Comparison of ENCODE assay signal across 10 mouse cellular contexts in the genomic region with DNA sequence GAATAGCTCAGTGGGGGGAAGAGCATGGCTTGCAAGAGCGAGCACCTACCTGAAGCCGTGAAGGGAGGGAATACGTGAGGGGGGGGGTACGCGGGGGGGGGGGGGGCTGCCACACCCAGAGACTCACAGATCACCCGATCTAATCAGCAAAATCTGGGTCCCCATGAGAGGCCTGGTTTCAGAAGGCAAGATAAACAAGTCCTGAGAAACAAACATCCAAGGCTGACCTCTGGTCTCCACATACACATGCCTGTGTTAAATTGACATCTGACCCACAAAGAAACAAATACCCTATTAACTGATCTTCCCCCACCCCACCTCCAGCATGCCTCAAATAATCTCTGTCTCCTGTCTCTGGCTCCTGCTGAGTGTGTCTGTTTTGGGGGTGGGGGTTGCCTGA. TPM values are rescaled to one million over a fixed set of nuclear protein-coding genes. Genes with fewer than 3 reads are reported as not detected.
DNase-seq lines count a peak whose midpoint lies in the region; ATAC-seq lines count a peak whose summit lies in the region.
"Had no signal": no experiment of that assay in that cellular context is flagged by ENCODE, and none has a peak within 500 bp of the region (broad histone marks: within the 10 kb centered on the region; RNA-seq: fewer than 3 reads in every experiment).

No protein-coding gene starts in this region.

- H3K36me3 ChIP-seq in heart, embryonic 16.5 days (ENCODE audit: control insufficient read depth, insufficient read depth) = peaks cover 4% of the 10 kb centered on the region; the same call in 1 of the 2 replicates
- peaks cover 5% of the 10 kb centered on the region; the same call in 1 of the 2 replicates for H3K36me3 ChIP-seq in embryonic facial prominence, embryonic 12.5 days
- no peaks in the 10 kb centered on the region for H3K36me3 ChIP-seq in intestine, embryonic 15.5 days
- no peaks in the 10 kb centered on the region for H3K36me3 ChIP-seq in midbrain, embryonic 16.5 days (ENCODE audit: control insufficient read depth, insufficient read depth, low read length)

- peak overlapping the region; percentile 22; the same call in 1 of the 2 replicates for H3K4me3 ChIP-seq in heart, embryonic 16.5 days (ENCODE audit: low read length)
- peak overlapping the region; percentile 23 for H3K4me3 ChIP-seq in embryonic facial prominence, embryonic 12.5 days
- 0 out of 2 replicates have a peak overlapping the region, but pooled peaks have one; percentile 11 for H3K4me3 ChIP-seq in intestine, embryonic 15.5 days (replicated peaks)
- H3K4me3 ChIP-seq in midbrain, embryonic 16.5 days (ENCODE audit: low read depth, low read length) = no peak overlapping the region

- no peak overlapping the region for H3K9ac ChIP-seq in heart, embryonic 16.5 days (ENCODE audit: low read length)
- H3K9ac ChIP-seq in embryonic facial prominence, embryonic 12.5 days = no peak overlapping the region
- H3K9ac ChIP-seq in intestine, embryonic 15.5 days = peak overlapping the region; percentile 10; the same call in 1 of the 2 replicates
- H3K9ac ChIP-seq in midbrain, embryonic 16.5 days (ENCODE audit: low read depth, low read length) = no peak overlapping the region

- H3K4me1 ChIP-seq in heart, embryonic 16.5 days (ENCODE audit: control insufficient read depth, insufficient read depth, low read length) = peaks cover 21% of the 10 kb centered on the region
- peaks cover 19% of the 10 kb centered on the region for H3K4me1 ChIP-seq in embryonic facial prominence, embryonic 12.5 days
- H3K4me1 ChIP-seq in intestine, embryonic 15.5 days (replicated peaks) = peaks cover 22% of the 10 kb centered on the region
- peaks cover 20% of the 10 kb centered on the region for H3K4me1 ChIP-seq in midbrain, embryonic 16.5 days (ENCODE audit: control insufficient read depth, insufficient read depth, low read length)

- peak overlapping the region; percentile 55 for H3K4me2 ChIP-seq in heart, embryonic 16.5 days (ENCODE audit: low read depth, low read length)
- peak overlapping the region; percentile 94 for H3K4me2 ChIP-seq in embryonic facial prominence, embryonic 12.5 days (replicated peaks)
- H3K4me2 ChIP-seq in intestine, embryonic 15.5 days (replicated peaks) = peak overlapping the region; percentile 50
- peak overlapping the region; percentile 91 for H3K4me2 ChIP-seq in midbrain, embryonic 16.5 days (ENCODE audit: low read length)

- H3K27ac ChIP-seq in heart, embryonic 16.5 days (ENCODE audit: low read length) = no peak overlapping the region
- no peak overlapping the region for H3K27ac ChIP-seq in embryonic facial prominence, embryonic 12.5 days
- no peak overlapping the region for H3K27ac ChIP-seq in intestine, embryonic 15.5 days
- no peak overlapping the region for H3K27ac ChIP-seq in midbrain, embryonic 16.5 days (ENCODE audit: low read length)

- 0 out of 2 replicates have a peak, but pooled peaks cover 2% of the 10 kb centered on the region for H3K9me3 ChIP-seq in heart, embryonic 16.5 days (replicated peaks; ENCODE audit: control insufficient read depth, low read length)
- no peaks in the 10 kb centered on the region for H3K9me3 ChIP-seq in embryonic facial prominence, embryonic 12.5 days
- H3K9me3 ChIP-seq in intestine, embryonic 15.5 days = no peaks in the 10 kb centered on the region
- H3K9me3 ChIP-seq in midbrain, embryonic 16.5 days (replicated peaks; ENCODE audit: control insufficient read depth, low read length, poor library complexity, severe bottlenecking) = no peaks in the 10 kb centered on the region

- no peak for ATAC-seq in heart, embryonic 16.5 days (replicated peaks; ENCODE audit: extremely low read depth, insufficient read depth, low FRiP score)
- no peak for ATAC-seq in embryonic facial prominence, embryonic 12.5 days (ENCODE audit: insufficient number of reproducible peaks, insufficient read depth, low FRiP score, low TSS enrichment)
- ATAC-seq in intestine, embryonic 15.5 days = no peak
- ATAC-seq in midbrain, embryonic 16.5 days = no peak

- H3K27me3 ChIP-seq in heart, embryonic 16.5 days (ENCODE audit: control insufficient read depth, insufficient read depth, low read length) = no peaks in the 10 kb centered on the region
- H3K27me3 ChIP-seq in embryonic facial prominence, embryonic 12.5 days = peaks cover 9% of the 10 kb centered on the region
- H3K27me3 ChIP-seq in intestine, embryonic 15.5 days (replicated peaks) = no peaks in the 10 kb centered on the region
- no peaks in the 10 kb centered on the region for H3K27me3 ChIP-seq in midbrain, embryonic 16.5 days (ENCODE audit: control insufficient read depth, insufficient read depth, low read depth, low read length)

- 20% methylated on average over 2 of the region's 6 CpGs for WGBS in heart, embryonic 16.5 days
- WGBS in embryonic facial prominence, embryonic 12.5 days = 0% methylated on average over 1 of the region's 6 CpGs
- WGBS in intestine, embryonic 15.5 days = 0% methylated on average over 4 of the region's 6 CpGs
- WGBS in midbrain, embryonic 16.5 days = 10% methylated on average over 1 of the region's 6 CpGs

- DNase-seq in heart, postnatal 4 days = no peak
- DNase-seq in ovary, postnatal 36 days (ENCODE audit: low spot score) = no peak
- DNase-seq in cerebellum, adult 9-11 months = no peak
- no peak for DNase-seq in cerebellum, postnatal 25 days
- DNase-seq: left cerebral cortex, postnatal 4 days; right cerebral cortex, postnatal 25 days had no signal

RNA-seq across cellular contexts. Expression of gene Polg, which starts 1.8 kb away (rescaled TPM):
- polyA plus RNA-seq in heart, embryonic 16.5 days (2015; fragmentation: Nextera tagmentation; extraction: Ambion mirVana) = 27.8 and 32.5 TPM in 2 replicates
- total RNA-seq in heart, postnatal 4 days (2021) = 10 to 100 TPM; 55.9 to 61.3 TPM
- 42.3 and 42.5 TPM in 2 replicates for polyA plus RNA-seq in embryonic facial prominence, embryonic 12.5 days (2016; fragmentation: Nextera tagmentation; extraction: Ambion mirVana)
- 34.7 and 39.9 TPM in 2 replicates for polyA plus RNA-seq in intestine, embryonic 15.5 days (2015; fragmentation: Nextera tagmentation; extraction: Ambion mirVana)
- polyA plus RNA-seq in midbrain, embryonic 16.5 days (2015; fragmentation: Nextera tagmentation; extraction: Ambion mirVana) = 19.7 and 22.0 TPM in 2 replicates
